In the genomic region with DNA sequence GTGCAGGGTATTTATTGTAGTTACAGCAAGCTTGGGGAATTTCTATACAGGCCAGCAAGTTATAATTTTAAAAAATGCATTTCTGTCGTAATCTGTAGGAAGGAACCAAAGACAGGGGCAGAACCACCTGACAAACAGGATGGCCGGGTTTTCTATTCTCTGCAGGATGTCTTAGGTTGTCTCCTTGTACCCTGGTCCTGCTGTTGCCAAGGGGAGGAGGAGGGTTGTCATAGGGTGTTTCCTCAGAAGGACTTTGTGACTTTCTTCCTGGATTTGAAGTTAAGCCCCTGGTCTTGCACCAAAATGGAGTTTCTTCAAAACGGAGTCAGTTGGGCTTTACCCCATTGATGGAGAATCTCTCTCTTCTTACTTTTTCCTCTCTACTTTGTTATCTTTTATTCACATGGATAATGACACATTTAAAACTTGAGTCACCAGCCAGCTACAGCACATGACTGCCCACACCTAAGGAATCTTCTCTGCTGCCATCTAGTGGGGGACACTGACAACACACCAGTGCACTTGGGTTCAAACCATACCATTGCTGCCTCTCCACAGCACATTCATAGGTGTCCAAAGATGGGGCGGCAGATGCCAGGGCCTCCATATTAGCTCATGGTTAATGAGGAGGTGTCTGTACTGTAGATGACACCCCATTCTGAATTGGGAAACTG, we compare ENCODE assay signal across 7 mouse cellular contexts. TPM values are rescaled to one million over a fixed set of nuclear protein-coding genes. Genes with fewer than 3 reads are reported as not detected.
DNase-seq lines count a peak whose midpoint lies in the region; ATAC-seq and TF ChIP-seq lines count a peak whose summit lies in the region.

No protein-coding gene starts in this region.

- WGBS in kidney, adult 2 months, result 41% methylated on average over 4 of the region's 4 CpGs
- WGBS in limb, embryonic 10.5 days, result 71% methylated on average over 4 of the region's 4 CpGs

- no peak overlapping the region for H3K4me3 ChIP-seq in kidney, adult 2 months (ENCODE audit: insufficient read depth, low read depth, low read length)
- no peak overlapping the region for H3K4me3 ChIP-seq in limb, embryonic 10.5 days

- TF ChIP-seq POLR2A in kidney, adult 2 months (IDR thresholded peaks at IDR 0.05; ENCODE audit: low read depth, low read length), result no peak

- peak; percentile 94 for ATAC-seq in monocyte, adult 5-6 weeks (replicated peaks; ENCODE audit: insufficient number of reproducible peaks, low FRiP score, low TSS enrichment, poor library complexity, severe bottlenecking)

- no peaks in the 10 kb centered on the region for H3K9me3 ChIP-seq in limb, embryonic 10.5 days (replicated peaks)

- no peaks in the 10 kb centered on the region for H3K27me3 ChIP-seq in kidney, adult 2 months (replicated peaks; ENCODE audit: control insufficient read depth, insufficient read depth, low read length)
- no peaks in the 10 kb centered on the region for H3K27me3 ChIP-seq in limb, embryonic 10.5 days (ENCODE audit: low read depth, poor library complexity, severe bottlenecking)

- H3K4me1 ChIP-seq in kidney, adult 2 months (ENCODE audit: control insufficient read depth, insufficient read depth, low read length), result peaks cover 7% of the 10 kb centered on the region; the same call in 1 of the 2 replicates
- H3K4me1 ChIP-seq in limb, embryonic 10.5 days, result no peaks in the 10 kb centered on the region

- TF ChIP-seq CTCF in kidney, adult 2 months (conservative IDR thresholded peaks at IDR 0.05; ENCODE audit: insufficient read depth, insufficient read length, low read depth, low read length), result peak; percentile 98

- H3K27ac ChIP-seq in kidney, adult 2 months (ENCODE audit: insufficient read depth, low read depth, low read length), result no peak overlapping the region
- H3K27ac ChIP-seq in limb, embryonic 10.5 days, result no peak overlapping the region

- no peaks in the 10 kb centered on the region for H3K36me3 ChIP-seq in kidney, adult 2 months (ENCODE audit: control insufficient read depth, insufficient read depth, low read length)
- H3K36me3 ChIP-seq in limb, embryonic 10.5 days, result no peaks in the 10 kb centered on the region

- peak; percentile 85 for DNase-seq in adrenal gland, postnatal 10 days
- DNase-seq in embryo, embryonic 11 days, result peak; percentile 86
- DNase-seq in heart, adult 18-20 months, result peak; percentile 82 to 92
- peak; percentile 88 for DNase-seq in kidney, adult 2 months
- peak; percentile 69 for DNase-seq in limb, embryonic 10.5 days (ENCODE audit: low spot score)
- DNase-seq in spleen, postnatal 10 days (ENCODE audit: low spot score in 2 of 2), result peak; percentile 52 to 78

RNA-seq across cellular contexts. Expression of a gene that starts 7.4 kb away (rescaled TPM):
- 1 to 10 TPM; 6.2 to 7.8 TPM for total RNA-seq in adrenal gland, postnatal 10 days (2021)
- 1 to 10 TPM in 1 of 2 experiments, under 1 TPM in 1; 0.80 to 1.4 TPM for total RNA-seq in heart, adult 18-20 months (2021)
- 47.8 and 63.5 TPM in 2 replicates for polyA plus RNA-seq in kidney, adult 2 months (2012; rRNA removed)
- 0.15 and 0.16 TPM in 2 replicates for polyA plus RNA-seq in limb, embryonic 10.5 days (2016; fragmentation: Nextera tagmentation; extraction: Ambion mirVana)
- total RNA-seq in monocyte, adult 5-6 weeks (2017), result not detected in 3 replicates

RNA-seq across cellular contexts. Expression of a gene that starts 7.9 kb away (rescaled TPM):
- total RNA-seq in adrenal gland, postnatal 10 days (2021), result not detected
- total RNA-seq in heart, adult 18-20 months (2021), result under 1 TPM in 1 of 2 experiments, not detected in 1; 0.94 TPM
- 0.35 TPM in 1 of 2 replicates, not detected in the other for polyA plus RNA-seq in kidney, adult 2 months (2012; rRNA removed)
- not detected in 2 replicates for polyA plus RNA-seq in limb, embryonic 10.5 days (2016; fragmentation: Nextera tagmentation; extraction: Ambion mirVana)
- not detected in 3 replicates for total RNA-seq in monocyte, adult 5-6 weeks (2017)

RNA-seq across cellular contexts. Expression of a gene that starts 21.1 kb away (rescaled TPM):
- 1 to 10 TPM; 2.5 to 3.4 TPM for total RNA-seq in adrenal gland, postnatal 10 days (2021)
- 1 to 10 TPM in 1 of 2 experiments, under 1 TPM in 1; 0.69 to 1.0 TPM for total RNA-seq in heart, adult 18-20 months (2021)
- polyA plus RNA-seq in kidney, adult 2 months (2012; rRNA removed), result 30.7 and 37.0 TPM in 2 replicates
- 0.26 and 0.28 TPM in 2 replicates for polyA plus RNA-seq in limb, embryonic 10.5 days (2016; fragmentation: Nextera tagmentation; extraction: Ambion mirVana)
- total RNA-seq in monocyte, adult 5-6 weeks (2017), result not detected in 3 replicates

RNA-seq across cellular contexts. Expression of a gene that starts 21.5 kb away (rescaled TPM):
- total RNA-seq in adrenal gland, postnatal 10 days (2021), result 10 to 100 TPM; 19.9 to 20.0 TPM
- 10 to 100 TPM; 39.0 to 51.3 TPM for total RNA-seq in heart, adult 18-20 months (2021)
- 67.8 and 73.1 TPM in 2 replicates for polyA plus RNA-seq in kidney, adult 2 months (2012; rRNA removed)
- polyA plus RNA-seq in limb, embryonic 10.5 days (2016; fragmentation: Nextera tagmentation; extraction: Ambion mirVana), result 20.9 and 27.7 TPM in 2 replicates
- not detected in 3 replicates for total RNA-seq in monocyte, adult 5-6 weeks (2017)

RNA-seq across cellular contexts. Expression of a gene that starts 38.3 kb away (rescaled TPM):
- under 1 TPM; 0.27 to 0.84 TPM for total RNA-seq in adrenal gland, postnatal 10 days (2021)
- total RNA-seq in heart, adult 18-20 months (2021), result under 1 TPM in 1 of 2 experiments, not detected in 1; 0.41 TPM
- polyA plus RNA-seq in kidney, adult 2 months (2012; rRNA removed), result 0.12 and 0.16 TPM in 2 replicates
- not detected in 2 replicates for polyA plus RNA-seq in limb, embryonic 10.5 days (2016; fragmentation: Nextera tagmentation; extraction: Ambion mirVana)
- not detected in 3 replicates for total RNA-seq in monocyte, adult 5-6 weeks (2017)
